Mouse (Mus musculus) cerebellum, adult 9-10 months (tissue): ENCODE results near the gene Ggcx.
"Not testable (repeated sequence)": the region's sequence is repeated elsewhere in the genome, so short reads cannot be mapped to it uniquely, and the experiment has no call there.

Source experiments
- DNase-seq: peaks from one replicate; pipeline ENCODE4 v3.0.0; 2022

Ggcx gene

GRCm38 (mm10) chr6:72465361-72466157 lies 51.5 kb downstream of the Ggcx start:
- DNase-seq: no peak

DNA sequence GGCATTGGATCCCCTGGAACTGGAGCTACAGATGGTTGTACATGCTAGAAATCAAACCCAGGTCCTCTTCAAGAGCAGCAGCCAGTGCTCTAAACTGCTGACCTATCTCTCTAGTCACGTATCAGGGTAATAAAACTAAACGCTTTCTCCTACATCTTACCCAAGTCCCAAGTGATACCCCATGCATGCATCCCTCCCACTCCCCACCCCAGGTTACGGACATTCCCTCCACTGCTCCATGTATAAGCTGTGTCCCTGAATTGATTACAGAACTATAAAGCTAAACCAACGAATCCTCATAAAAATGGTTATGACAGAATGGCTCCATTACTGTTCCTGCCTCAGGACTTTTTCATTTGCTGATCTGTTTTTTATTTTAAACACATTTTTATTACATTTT lies 52.1 kb downstream of the Ggcx start:
- DNase-seq: no peak

GRCm38 (mm10) chr6:72473264-72474041 lies 59.3 kb downstream of the Ggcx start:
- DNase-seq: no peak

GRCm38 (mm10) chr6:72475221-72475985 lies 61.3 kb downstream of the Ggcx start:
- DNase-seq: no peak

GRCm38 (mm10) chr6:72476836-72477235 lies 62.7 kb downstream of the Ggcx start:
- no peak for DNase-seq

- no peak for DNase-seq
Measured at GRCm38 (mm10) chr6:72477621-72478020, 63.5 kb downstream of the Ggcx start.

- not testable (repeated sequence) for DNase-seq
Measured at GRCm38 (mm10) chr6:72478691-72479090, 64.6 kb downstream of the Ggcx start.

GRCm38 (mm10) chr6:72479645-72480421 lies 65.7 kb downstream of the Ggcx start:
- no peak for DNase-seq

DNA sequence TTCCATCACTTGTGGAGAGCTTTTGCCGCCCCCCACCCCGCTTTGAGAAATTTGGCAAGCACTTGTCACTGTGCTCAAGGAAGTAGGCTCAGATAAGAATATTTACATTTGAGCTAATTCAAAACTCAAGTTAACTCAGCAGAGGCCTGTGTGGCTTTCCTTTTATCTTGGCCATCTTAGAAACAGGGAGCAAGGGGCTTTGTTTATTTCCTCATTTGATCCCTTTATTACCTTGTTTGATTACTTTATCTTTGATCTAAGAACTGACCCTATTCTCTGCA lies 66.3 kb downstream of the Ggcx start:
- DNase-seq: no peak
